Mouse (Mus musculus) olfactory bulb, adult 2 months (tissue): Measurements from ENCODE around the gene Nol9. TPM values are rescaled to one million over a fixed set of nuclear protein-coding genes. Genes with fewer than 3 reads are reported as not detected.

ENCODE experiments used
- H3K27ac ChIP-seq: fragments of 200-500 bp; 2 replicates; pipeline ENCODE4 v1.5.1; 2012; ENCODE audit warnings: low read depth, low read length; ENCODE audit not compliant: insufficient read depth
- H3K4me1 ChIP-seq: fragments of 200-500 bp; 2 replicates; pipeline ENCODE4 v1.6.1; 2012; ENCODE audit warnings: low read length; ENCODE audit not compliant: control insufficient read depth, insufficient read depth
- H3K4me3 ChIP-seq: fragments of 200-500 bp; 2 replicates; pipeline ENCODE4 v1.5.1; 2012; ENCODE audit warnings: mild to moderate bottlenecking, low read depth, low read length, moderate library complexity; ENCODE audit not compliant: insufficient read depth
- CTCF ChIP-seq: fragments of 200-500 bp; IDR thresholded peaks from 2 replicates; pipeline ENCODE4 v1.5.1; 2012; ENCODE audit warnings: low read depth, mild to moderate bottlenecking, low read length, moderate library complexity; ENCODE audit not compliant: insufficient read depth
- POLR2A ChIP-seq: fragments of 200-500 bp; IDR thresholded peaks from 2 replicates; pipeline ENCODE4 v1.6.1; 2012; ENCODE audit warnings: mild to moderate bottlenecking, low read depth, low read length, moderate library complexity; ENCODE audit not compliant: insufficient read depth
- WGBS: fragments of 180-500 bp; shearing (Covaris S2); methylation state at CpG from one replicate; pipeline ENCODE4 v1.1.7; 2018; 5-methylcytosine and 5-hydroxymethylcytosine counted together
- polyA plus RNA-seq: library from polyadenylated mRNA; stranded (reverse); fragments of >200 nt; gene quantifications from 2 replicates; pipeline ENCODE4 v1.2.4, GENCODE M21; 2012; ENCODE audit warnings: low replicate concordance; ENCODE audit not compliant: missing spikeins, insufficient read depth, insufficient read length

Nol9 gene
- polyA plus RNA-seq, 1 experiment = not detected

DNA sequence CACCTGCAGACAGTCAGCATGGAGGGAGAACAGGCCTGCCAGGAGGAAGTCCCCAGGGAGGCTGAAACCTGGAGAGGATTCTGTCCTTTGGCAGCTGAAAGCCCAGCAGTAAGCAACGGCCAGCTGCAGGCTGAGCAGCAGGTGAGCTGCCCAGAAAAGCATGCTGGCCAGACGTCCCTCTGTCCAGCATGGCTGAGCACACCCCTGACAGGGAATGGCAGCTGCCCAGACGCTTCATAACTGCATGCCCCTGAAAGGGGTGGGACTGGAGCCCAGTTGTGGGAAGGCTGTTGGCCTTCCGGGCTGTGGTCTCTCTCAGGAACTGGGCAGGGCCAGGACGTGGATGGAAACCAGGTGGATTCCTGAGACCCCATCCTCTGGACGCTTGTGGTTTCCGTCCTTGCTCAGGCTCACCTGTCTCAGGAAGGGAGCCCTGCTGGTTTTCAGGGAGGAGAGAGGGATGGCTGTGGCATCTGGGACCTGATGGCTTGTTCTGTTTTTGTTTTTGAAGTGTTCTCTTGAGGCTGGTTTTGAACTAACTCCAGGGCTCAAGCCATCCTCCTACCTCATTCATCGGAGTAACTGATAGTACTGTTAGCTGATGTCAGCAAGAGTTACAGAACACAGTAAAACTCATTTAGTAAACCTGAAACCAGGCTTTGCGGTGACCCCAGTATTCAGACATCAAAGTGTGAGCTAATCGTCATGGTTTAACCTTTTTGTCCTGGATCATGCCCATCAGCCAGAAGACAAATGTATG is 716 bp upstream of the Nol9 start, which contains the start of gene Tas1r1:
Gene Tas1r1 (minus strand): TSS at position 344 of the 760 bp plus-strand sequence.
- H3K4me3 ChIP-seq = peak within 1 kb of the TSS; percentile 99
- H3K4me1 ChIP-seq = peaks cover 14% of the 10 kb centered on the region
- 45% methylated on average over 10 of the region's 10 CpGs for WGBS
- no peak within 1 kb of the TSS for H3K27ac ChIP-seq
- no peak for TF ChIP-seq POLR2A
- TF ChIP-seq CTCF = no peak

DNA sequence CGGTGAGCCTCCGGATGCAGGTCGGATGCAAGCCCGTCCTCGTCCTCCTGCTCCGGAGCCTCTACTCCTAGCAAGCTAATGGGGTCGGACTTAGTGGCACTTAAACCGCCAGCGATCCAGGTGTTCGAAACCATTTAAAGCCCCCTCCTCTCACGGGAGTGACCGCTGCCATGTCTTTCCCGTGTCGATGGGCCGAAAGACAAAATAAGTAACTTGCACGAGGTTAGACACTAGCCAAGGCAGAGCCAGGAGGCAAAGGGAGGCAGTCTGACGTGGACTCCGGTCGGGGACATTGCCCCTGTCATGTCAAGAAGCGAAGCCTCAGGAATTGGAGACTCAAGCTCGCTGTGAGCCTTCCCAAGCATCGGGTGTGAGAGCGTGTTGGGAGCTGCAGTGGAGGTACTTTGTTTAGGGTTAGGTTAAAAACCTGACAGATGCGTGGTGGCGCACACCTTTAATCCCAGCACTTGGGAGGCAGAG is 750 bp downstream of the Nol9 start:
- H3K4me3 ChIP-seq = peak overlapping the region; percentile 99
- WGBS = 3% methylated on average over 25 of the region's 25 CpGs
- H3K27ac ChIP-seq = no peak overlapping the region
- TF ChIP-seq POLR2A (no peak), CTCF (no peak)
- H3K4me1 ChIP-seq = peaks cover 14% of the 10 kb centered on the region

DNA sequence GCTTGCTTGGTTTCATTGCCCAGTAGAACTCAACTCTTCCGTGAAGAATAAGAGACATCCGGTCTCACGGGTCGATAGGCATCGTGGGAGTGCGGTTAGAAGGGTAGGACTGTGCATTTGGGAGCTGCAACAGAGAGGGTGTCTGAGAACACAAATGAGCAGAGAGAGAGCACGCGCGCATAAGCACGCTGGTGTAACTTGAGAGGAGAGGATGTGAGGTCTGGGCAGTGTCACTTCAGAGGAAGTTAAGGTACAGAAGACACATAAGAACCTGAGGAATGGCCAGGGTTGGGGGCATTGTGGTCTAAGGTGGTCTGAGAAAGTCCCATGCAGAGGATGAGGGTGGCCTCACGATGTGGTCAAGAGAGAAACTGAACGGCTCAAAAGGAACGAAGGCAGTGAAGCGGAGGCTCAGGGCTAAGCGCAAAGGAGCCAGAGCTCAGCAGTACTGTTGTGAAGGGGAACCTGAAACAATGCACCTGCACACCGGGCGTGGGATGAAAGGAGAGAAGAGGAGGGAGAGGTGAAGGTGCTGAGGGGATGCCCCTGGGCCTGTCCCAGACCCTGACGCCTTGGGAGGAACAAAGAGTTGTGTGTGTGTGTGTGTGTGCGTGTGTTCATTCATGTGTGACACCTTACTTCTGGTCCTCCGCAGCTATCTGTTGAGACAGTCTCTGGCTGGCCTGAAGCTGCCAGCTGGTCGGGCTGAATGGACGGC is 3.0 kb downstream of the Nol9 start:
- 94% methylated on average over 22 of the region's 22 CpGs for WGBS
- H3K4me3 ChIP-seq = no peak overlapping the region

DNA sequence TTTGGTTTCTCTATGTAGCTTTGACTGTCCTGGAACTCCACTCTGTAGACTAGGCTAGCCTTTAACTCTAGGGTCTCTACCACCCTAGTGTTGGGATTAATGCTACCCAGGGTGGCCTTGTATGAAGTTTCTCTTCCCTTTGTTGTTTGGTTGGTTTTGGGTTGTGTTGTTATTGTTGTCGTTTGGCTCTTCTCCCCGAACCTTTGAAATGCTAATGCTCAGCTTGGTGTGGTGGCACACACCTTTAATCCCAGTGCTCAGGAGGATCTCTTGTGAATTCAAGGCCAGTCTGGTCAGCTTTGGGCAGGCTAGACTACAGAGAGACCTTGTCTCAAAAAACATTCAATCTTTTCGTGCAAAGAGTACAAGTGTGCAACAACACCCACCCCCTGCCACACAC is 4.0 kb downstream of the Nol9 start:
- TF ChIP-seq CTCF (no peak), POLR2A (no peak)
- H3K4me3 ChIP-seq = no peak overlapping the region
- 76% methylated on average over 3 of the region's 3 CpGs for WGBS

More for the DNA sequence above, 3.0 kb downstream of the Nol9 start:
- TF ChIP-seq POLR2A (no peak), CTCF (no peak)
- H3K4me1 ChIP-seq = peaks cover 14% of the 10 kb centered on the region
- no peak overlapping the region for H3K27ac ChIP-seq

DNA sequence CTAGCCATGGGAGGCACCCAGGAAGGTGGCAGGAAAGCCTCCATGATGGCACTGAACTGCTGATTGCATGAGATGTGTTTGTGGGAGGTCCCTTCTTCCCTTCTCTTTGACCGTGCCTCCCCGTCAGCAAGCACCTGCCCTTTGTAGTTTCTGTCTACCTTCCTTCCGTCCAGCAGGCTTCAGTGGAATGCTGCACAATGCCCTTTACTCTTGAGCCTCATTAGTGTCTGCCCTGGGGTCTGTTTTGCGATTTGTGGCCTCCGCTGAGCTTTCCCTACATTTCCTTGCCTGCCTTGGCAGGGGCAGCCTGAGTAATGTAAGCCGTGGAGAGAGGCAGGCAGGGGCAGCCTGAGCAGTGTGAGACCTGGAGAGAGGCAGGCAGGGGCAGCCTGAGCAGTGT is 5.5 kb downstream of the Nol9 start:
- H3K4me1 ChIP-seq = peaks cover 14% of the 10 kb centered on the region
- TF ChIP-seq CTCF (no peak), POLR2A (no peak)
- no peak overlapping the region for H3K27ac ChIP-seq
- WGBS = 65% methylated on average over 6 of the region's 6 CpGs
- no peak overlapping the region for H3K4me3 ChIP-seq

More for the DNA sequence above, 4.0 kb downstream of the Nol9 start:
- H3K4me1 ChIP-seq = peaks cover 14% of the 10 kb centered on the region
- no peak overlapping the region for H3K27ac ChIP-seq

DNA sequence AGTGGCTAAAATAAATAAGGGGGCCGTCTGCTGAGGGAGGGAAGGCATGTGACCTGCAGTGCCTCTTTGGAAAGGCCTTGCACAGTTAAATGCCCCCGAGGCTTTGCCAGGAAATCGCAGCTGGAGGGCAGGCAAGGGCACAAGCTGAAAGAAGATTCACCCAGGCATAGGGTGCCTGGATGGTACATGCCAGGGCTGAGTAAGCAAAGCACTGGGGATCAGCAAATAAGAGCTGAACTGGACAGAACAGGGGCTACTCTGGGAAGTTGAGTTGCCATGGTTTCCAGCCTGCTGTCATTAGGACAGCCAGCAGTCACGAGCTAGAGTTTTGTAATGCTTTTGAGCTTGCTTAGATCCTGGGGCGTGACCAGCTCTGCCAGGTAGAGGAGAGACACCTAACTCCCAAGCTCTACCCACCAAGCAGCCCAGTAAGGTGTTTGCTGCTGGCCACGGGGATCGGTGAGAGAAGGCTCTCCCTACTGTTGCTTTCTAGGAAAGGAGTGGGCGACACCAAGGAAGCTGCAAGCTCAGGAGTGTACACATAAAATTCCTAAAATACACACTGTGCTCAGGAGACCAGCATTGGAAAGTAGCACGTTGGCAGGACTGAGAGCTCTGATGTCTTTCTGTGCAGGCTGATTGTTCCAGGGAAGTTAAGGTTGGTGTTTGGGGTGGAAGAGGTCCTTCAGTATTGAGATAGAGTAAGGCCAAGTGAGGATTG is 23.4 kb downstream of the Nol9 start:
- Histone ChIP-seq H3K4me1 (peaks cover 3% of the 10 kb centered on the region; the same call in 1 of the 2 replicates), H3K27ac (no peak overlapping the region), H3K4me3 (no peak overlapping the region)
- WGBS = 54% methylated on average over 9 of the region's 9 CpGs
- TF ChIP-seq POLR2A (no peak), CTCF (no peak)

DNA sequence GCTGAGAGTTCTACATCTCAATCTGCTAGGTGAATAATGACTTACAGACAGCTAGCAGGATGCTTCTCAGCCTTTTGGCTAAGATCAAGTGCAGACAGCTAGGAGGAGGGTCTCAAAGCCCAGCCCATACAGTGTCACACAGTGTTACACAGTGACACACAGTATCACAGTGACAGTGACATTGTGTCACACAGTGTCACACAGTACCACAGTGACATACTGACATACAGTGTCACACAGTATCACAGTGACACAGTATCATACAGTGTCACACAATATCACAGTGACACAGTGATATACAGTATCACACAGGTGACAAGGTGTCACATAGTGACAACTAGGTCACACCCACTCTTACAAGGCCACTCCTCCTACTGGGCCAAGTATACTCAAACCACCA is 28.2 kb downstream of the Nol9 start:
- Histone ChIP-seq H3K4me3 (no peak overlapping the region), H3K27ac (no peak overlapping the region), H3K4me1 (peaks cover 8% of the 10 kb centered on the region)
- TF ChIP-seq CTCF (no peak), POLR2A (no peak)

DNA sequence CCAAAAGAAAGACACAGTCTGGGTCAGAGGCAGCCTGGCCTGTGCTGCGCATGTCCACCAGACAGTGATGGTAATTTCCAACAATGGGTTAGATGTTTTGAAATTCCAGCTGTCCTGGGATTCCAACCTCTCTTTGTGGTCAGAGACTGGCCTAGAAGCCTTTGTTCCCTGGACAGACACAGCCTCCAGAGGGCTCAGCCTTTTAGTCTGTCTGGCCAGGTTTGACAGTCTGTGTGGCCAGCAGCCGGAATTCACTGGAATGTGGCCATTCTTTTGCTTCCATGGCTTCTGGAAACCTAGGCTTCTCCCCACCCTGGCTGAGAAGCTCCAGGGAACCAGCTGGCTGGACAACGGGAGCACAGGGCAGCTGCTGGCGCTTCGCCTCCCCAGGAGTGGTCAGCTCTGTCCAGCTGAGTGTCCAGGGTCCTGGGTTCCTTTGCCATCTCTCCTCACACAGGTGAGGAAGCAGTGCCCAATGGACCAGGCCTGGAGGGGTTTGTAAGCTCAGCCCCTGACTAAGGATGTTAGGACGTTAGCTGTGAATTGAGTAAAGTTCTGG is 29.1 kb downstream of the Nol9 start:
- no peak overlapping the region for H3K4me3 ChIP-seq
- no peak overlapping the region for H3K27ac ChIP-seq
- peaks cover 13% of the 10 kb centered on the region for H3K4me1 ChIP-seq
- 82% methylated on average over 6 of the region's 6 CpGs for WGBS
- TF ChIP-seq POLR2A = no peak
- TF ChIP-seq CTCF = no peak
